Mouse (Mus musculus) liver, adult 2 months (tissue): ENCODE measurements around the gene Klf6. TPM values are rescaled to one million over a fixed set of nuclear protein-coding genes. Genes with fewer than 3 reads are reported as not detected.

Source experiments
- DNase-seq: peaks from one replicate; pipeline ENCODE4 v3.0.0-alpha.2; 2011; ENCODE audit warnings: low read depth, low spot score; ENCODE audit errors: extremely low read depth
- H3K27ac ChIP-seq: fragments of 200-500 bp; replicated peaks from 2 replicates; pipeline ENCODE4 v1.5.1; 2012; ENCODE audit warnings: low read depth, mild to moderate bottlenecking, control low read depth, inconsistent platforms, low read length; ENCODE audit not compliant: insufficient read depth
- H3K27me3 ChIP-seq: fragments of 200-500 bp; 2 replicates; pipeline ENCODE4 v1.6.1; 2012; ENCODE audit warnings: mild to moderate bottlenecking, moderate library complexity, low read length, inconsistent platforms; ENCODE audit not compliant: control insufficient read depth, insufficient read depth
- H3K36me3 ChIP-seq: fragments of 200-500 bp; 2 replicates; pipeline ENCODE4 v1.6.1; 2012; ENCODE audit warnings: low read length, inconsistent platforms; ENCODE audit not compliant: control insufficient read depth, insufficient read depth
- H3K4me1 ChIP-seq: fragments of 200-500 bp; 2 replicates; pipeline ENCODE4 v1.6.1; 2011; ENCODE audit warnings: low read length; ENCODE audit not compliant: control insufficient read depth, insufficient read depth
- H3K4me3 ChIP-seq: fragments of 200-500 bp; 2 replicates; pipeline ENCODE4 v1.5.1; 2011; ENCODE audit warnings: low read depth, mild to moderate bottlenecking, control low read depth, low read length, moderate library complexity; ENCODE audit not compliant: insufficient read depth
- H3K79me2 ChIP-seq: fragments of 200-500 bp; 2 replicates; pipeline ENCODE4 v1.6.1; 2012; ENCODE audit warnings: inconsistent platforms, mild to moderate bottlenecking, low read length, moderate library complexity; ENCODE audit not compliant: control insufficient read depth, insufficient read depth
- H3K9ac ChIP-seq: fragments of 200-500 bp; 2 replicates; pipeline ENCODE4 v1.6.1; 2012; ENCODE audit warnings: low read depth, mild to moderate bottlenecking, control low read depth, inconsistent platforms, low read length
- CTCF ChIP-seq: fragments of 200-500 bp; IDR thresholded peaks from 2 replicates; pipeline ENCODE4 v1.5.1; 2011; ENCODE audit warnings: low read depth, low read length, control low read depth
- POLR2A ChIP-seq: fragments of 200-500 bp; IDR thresholded peaks from 2 replicates; pipeline ENCODE4 v1.6.1; 2011; ENCODE audit warnings: low read length, control low read depth; ENCODE audit not compliant: insufficient read depth; ENCODE audit errors: extremely low read depth
- WGBS: fragments of 180-500 bp; shearing (Covaris S2); methylation state at CpG from one replicate; pipeline ENCODE4 v1.1.7; 2018; 5-methylcytosine and 5-hydroxymethylcytosine counted together
- polyA plus RNA-seq: library from polyadenylated mRNA; depleted of rRNA; stranded (reverse); fragments of >200 nt; gene quantifications from 2 replicates; pipeline ENCODE4 v1.2.3, GENCODE M21; 2012; rRNA removed
- total RNA-seq: library from RNA; depleted of rRNA; stranded (reverse); fragments of >200 nt; gene quantifications from 2 replicates; pipeline ENCODE4 v1.2.3, GENCODE M21; 2014; rRNA removed

Gene Klf6
- total RNA-seq (8.1 and 11.5 TPM in 2 replicates), polyA plus RNA-seq (1.3 and 1.9 TPM in 2 replicates)

- Histone ChIP-seq H3K9ac (peak within 1 kb of the TSS; percentile 95), H3K27me3 (no peaks in the 10 kb centered on the region), H3K36me3 (peaks cover 16% of the 10 kb centered on the region), H3K27ac (peak within 1 kb of the TSS; percentile 95), H3K4me1 (peaks cover 2% of the 10 kb centered on the region), H3K79me2 (no peaks in the 10 kb centered on the region; the same call in 1 of the 2 replicates), H3K4me3 (peak within 1 kb of the TSS; percentile 80)
- TF ChIP-seq POLR2A = peak; percentile 99
- no peak for TF ChIP-seq CTCF
- WGBS = under 1% methylated on average over 57 of the region's 60 CpGs
- peak; percentile 93 for DNase-seq
Measured at GRCm38 (mm10) chr13:5861157-5862002, at the start of gene Klf6. Gene Klf6, plus strand, starts transcription at chr13:5861482.

- H3K9ac ChIP-seq = no peak overlapping the region
- no peak overlapping the region for H3K27ac ChIP-seq
- TF ChIP-seq POLR2A (no peak), CTCF (no peak)
- no peaks in the 10 kb centered on the region for H3K36me3 ChIP-seq
- H3K27me3 ChIP-seq = no peaks in the 10 kb centered on the region
- no peaks in the 10 kb centered on the region for H3K79me2 ChIP-seq
- 50% methylated on average over 9 of the region's 9 CpGs for WGBS
- H3K4me3 ChIP-seq = no peak overlapping the region
- peak; percentile 46 for DNase-seq
- no peaks in the 10 kb centered on the region; the same call in 1 of the 2 replicates for H3K4me1 ChIP-seq
Measured at GRCm38 (mm10) chr13:5813433-5813832, 47.8 kb upstream of the Klf6 start.

- no peak overlapping the region for H3K27ac ChIP-seq
- TF ChIP-seq POLR2A (no peak), CTCF (no peak)
- DNase-seq = no peak
Measured at GRCm38 (mm10) chr13:5817250-5817649, 44.0 kb upstream of the Klf6 start.

GRCm38 (mm10) chr13:5819173-5819572 lies 42.1 kb upstream of the Klf6 start:
- H3K4me3 ChIP-seq = no peak overlapping the region
- TF ChIP-seq POLR2A (no peak), CTCF (no peak)
- no peaks in the 10 kb centered on the region for H3K27me3 ChIP-seq
- no peaks in the 10 kb centered on the region for H3K79me2 ChIP-seq
- no peaks in the 10 kb centered on the region for H3K36me3 ChIP-seq
- no peaks in the 10 kb centered on the region for H3K4me1 ChIP-seq
- no peak overlapping the region for H3K9ac ChIP-seq
- DNase-seq = no peak
- no peak overlapping the region for H3K27ac ChIP-seq
- 73% methylated on average over 3 of the region's 3 CpGs for WGBS

More at GRCm38 (mm10) chr13:5817250-5817649, 44.0 kb upstream of the Klf6 start:
- H3K79me2 ChIP-seq = no peaks in the 10 kb centered on the region
- H3K9ac ChIP-seq = no peak overlapping the region
- H3K27me3 ChIP-seq = no peaks in the 10 kb centered on the region
- no peaks in the 10 kb centered on the region; the same call in 1 of the 2 replicates for H3K4me1 ChIP-seq
- no peak overlapping the region for H3K4me3 ChIP-seq
- no peaks in the 10 kb centered on the region for H3K36me3 ChIP-seq
- WGBS = 80% methylated on average over 3 of the region's 3 CpGs

- no peaks in the 10 kb centered on the region for H3K27me3 ChIP-seq
- no peak for DNase-seq
- no peaks in the 10 kb centered on the region for H3K79me2 ChIP-seq
- H3K4me3 ChIP-seq = no peak overlapping the region
- TF ChIP-seq POLR2A (no peak), CTCF (no peak)
- H3K36me3 ChIP-seq = no peaks in the 10 kb centered on the region
- WGBS = 66% methylated on average over 11 of the region's 11 CpGs
- no peak overlapping the region for H3K9ac ChIP-seq
- no peaks in the 10 kb centered on the region for H3K4me1 ChIP-seq
- no peak overlapping the region for H3K27ac ChIP-seq
Measured at GRCm38 (mm10) chr13:5822586-5822985, 38.7 kb upstream of the Klf6 start.

- TF ChIP-seq POLR2A (no peak), CTCF (no peak)
- Histone ChIP-seq H3K4me1 (no peaks in the 10 kb centered on the region), H3K79me2 (no peaks in the 10 kb centered on the region), H3K27ac (no peak overlapping the region), H3K9ac (no peak overlapping the region), H3K27me3 (no peaks in the 10 kb centered on the region), H3K4me3 (no peak overlapping the region), H3K36me3 (no peaks in the 10 kb centered on the region)
- WGBS = 70% methylated on average over 7 of the region's 7 CpGs
- no peak for DNase-seq
Measured at GRCm38 (mm10) chr13:5823150-5823549, 38.1 kb upstream of the Klf6 start.
